Mouse (Mus musculus): Measurements from ENCODE around the gene Zfp710.
A peak's percentile ranks its signal among the peaks of the same experiment; 100 is the strongest.

Zfp710 gene

DNA sequence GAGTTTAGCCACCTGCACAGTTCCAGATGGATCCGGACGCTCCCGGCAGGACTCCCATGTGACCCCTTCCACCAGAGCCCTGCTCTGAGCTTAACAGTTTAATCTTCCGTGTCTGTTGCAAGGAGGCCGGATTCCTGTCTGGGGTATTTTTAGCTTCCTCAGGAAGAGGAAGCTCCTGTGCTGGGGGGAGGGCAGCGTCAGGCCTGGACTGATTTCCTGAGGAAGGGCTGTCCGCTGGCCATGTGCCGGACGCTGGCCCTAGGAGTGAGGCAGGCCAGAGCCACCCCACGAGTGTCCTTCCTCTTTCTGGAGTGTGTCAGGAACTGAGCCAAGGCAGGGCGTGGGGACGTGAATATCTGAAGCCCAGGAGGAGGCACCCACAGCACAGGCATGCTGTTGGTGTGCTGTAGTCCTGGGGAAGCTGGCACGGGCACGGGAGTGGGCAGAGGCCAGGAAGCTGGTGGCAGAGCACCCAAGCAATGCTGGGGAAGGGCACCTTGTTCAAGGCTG lies 54.2 kb downstream of the Zfp710 start:
- peak; percentile 72 for DNase-seq (ENCODE audit: low read depth, low spot score)

DNA sequence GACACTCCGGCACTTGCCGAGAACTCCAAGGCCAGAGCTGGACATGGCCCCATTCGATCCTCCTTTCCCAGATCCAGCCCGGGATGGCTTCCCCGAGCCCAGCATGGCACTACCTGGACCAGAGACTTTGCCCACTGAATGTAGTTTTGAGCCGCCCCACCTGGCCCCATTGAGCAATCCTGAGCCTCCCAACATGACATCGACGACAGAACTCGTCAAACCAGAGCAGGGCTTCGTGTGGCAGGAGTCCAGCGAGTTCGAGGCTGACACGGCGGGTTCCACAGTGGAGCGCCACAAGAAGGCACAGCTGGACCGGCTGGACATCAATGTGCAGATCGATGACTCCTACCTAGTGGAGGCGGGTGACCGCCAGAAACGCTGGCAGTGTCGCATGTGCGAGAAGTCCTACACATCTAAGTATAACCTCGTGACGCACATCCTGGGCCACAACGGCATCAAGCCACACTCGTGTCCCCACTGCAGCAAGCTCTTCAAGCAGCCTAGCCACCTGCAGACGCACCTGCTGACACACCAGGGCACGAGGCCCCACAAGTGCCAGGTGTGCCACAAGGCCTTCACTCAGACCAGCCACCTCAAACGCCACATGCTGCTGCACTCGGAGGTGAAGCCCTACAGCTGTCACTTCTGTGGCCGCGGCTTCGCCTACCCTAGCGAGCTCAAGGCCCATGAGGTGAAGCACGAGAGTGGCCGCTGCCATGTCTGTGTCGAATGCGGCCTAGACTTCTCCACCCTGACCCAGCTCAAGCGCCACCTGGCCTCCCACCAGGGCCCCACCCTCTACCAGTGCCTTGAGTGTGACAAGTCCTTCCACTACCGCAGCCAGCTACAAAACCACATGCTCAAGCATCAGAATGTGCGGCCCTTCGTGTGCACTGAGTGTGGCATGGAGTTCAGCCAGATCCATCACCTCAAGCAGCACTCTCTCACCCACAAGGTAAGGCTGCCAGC lies 57.3 kb downstream of the Zfp710 start:
- DNase-seq (ENCODE audit: low read depth, low spot score): no peak

DNA sequence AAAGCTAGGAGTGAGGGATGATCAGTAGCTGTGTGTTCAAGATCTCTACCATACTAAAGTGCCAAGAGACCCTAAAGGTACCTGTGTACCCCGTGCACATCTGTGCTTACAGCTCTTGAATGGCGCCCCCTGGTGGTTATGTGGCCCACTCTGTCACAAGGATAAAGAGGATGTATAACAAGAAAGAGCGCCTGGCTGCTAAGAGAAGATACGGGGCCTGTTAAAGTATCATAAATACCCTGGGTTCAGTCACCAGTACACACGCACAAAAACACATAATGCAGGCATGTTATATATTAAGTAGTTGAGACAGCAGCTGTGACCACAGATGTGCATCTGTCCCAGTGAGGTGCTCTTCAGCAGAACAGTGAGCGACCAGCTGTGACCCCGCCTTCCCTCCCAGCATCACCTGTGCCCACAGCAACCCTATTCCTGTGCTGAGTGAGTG lies 59.9 kb downstream of the Zfp710 start:
- DNase-seq (ENCODE audit: low read depth, low spot score): peak; percentile 90

DNA sequence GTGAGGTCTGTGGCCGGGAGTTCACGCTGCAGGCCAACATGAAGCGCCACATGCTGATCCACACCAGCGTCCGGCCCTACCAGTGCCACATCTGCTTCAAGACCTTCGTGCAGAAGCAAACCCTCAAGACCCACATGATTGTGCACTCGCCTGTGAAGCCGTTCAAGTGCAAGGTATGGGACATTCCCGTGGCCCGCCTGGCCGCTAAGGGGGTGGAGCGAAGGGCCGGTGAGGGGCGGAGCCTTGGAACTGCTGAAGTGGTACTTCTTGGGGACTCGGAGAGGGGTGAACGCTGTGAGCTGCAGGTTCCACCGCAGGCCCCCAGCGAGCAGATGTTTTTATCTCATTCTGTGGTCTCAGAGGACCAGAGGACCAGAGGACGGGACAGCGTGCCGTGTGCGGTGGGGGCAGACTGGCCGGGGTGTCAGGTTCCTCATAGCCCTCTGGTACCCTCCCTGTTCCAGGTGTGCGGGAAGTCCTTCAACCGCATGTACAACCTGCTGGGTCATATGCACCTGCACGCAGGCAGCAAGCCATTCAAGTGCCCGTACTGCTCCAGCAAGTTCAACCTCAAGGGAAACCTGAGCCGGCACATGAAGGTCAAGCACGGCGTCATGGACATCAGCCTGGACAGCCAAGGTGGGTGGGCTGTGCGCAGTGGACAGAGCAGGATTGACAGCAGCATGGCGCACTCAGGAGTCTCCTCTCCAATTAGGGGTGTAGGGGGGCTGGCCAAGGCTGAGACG lies 61.5 kb downstream of the Zfp710 start:
- peak; percentile 70 for DNase-seq (ENCODE audit: low read depth, low spot score)

DNA sequence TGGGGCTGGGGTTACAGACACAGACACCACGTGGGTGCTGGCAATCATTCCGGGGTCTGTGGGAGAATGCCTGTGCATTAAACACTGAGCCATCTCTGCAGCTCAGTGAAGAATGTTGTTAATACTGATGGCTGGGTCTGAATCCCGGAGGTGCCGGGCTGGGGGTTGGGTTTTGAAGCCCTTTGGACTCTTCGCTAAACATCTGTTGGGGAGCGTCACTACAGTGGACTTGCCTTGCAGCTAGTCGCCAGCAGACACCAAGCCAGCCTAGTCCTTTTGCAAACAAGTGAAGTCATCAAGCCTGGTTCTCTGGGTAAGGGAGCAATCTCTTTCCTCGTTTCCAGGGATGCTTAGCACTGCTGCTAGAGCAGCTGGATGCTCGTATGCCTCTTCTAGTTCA lies 63.6 kb downstream of the Zfp710 start:
- no peak for DNase-seq (ENCODE audit: low read depth, low spot score)

DNA sequence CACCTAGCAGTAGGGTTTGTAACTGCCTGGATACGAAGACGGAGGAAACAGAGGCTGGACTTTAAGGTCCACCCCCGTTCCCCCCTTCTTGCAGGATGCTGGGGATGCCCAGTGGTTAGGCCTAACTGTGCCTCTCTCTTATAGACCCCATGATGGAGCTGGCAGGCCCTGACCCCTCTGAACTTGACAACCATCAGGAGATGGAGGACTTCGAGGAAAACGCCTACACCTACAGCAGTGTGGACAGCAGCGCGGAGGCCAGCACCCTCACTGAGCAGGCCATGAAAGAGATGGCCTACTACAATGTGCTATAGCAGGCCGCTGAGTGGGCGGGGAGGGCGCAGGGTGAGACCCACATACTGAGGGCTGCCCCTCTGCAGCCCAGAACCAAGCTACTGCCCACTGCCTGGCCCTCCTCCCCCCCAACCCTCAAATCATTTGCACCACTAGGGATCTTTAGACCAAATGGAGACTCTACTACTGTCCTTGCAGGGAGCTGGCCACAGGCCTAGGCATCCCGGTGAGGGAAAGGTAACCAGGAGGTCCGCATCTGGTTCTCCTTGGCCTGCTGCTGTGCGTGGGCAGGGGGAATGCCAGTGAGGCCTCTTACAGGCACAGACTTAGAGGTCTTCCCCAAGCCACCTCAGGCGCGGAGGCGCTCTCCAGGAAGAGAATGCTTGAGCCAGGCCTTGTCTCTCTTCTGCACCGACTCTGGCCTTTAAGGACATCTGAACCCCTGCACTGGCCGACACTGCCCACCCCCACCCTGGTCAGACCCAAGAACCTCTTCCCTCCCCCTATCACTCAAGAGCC lies 65.8 kb downstream of the Zfp710 start:
- DNase-seq (ENCODE audit: low read depth, low spot score): no peak

DNA sequence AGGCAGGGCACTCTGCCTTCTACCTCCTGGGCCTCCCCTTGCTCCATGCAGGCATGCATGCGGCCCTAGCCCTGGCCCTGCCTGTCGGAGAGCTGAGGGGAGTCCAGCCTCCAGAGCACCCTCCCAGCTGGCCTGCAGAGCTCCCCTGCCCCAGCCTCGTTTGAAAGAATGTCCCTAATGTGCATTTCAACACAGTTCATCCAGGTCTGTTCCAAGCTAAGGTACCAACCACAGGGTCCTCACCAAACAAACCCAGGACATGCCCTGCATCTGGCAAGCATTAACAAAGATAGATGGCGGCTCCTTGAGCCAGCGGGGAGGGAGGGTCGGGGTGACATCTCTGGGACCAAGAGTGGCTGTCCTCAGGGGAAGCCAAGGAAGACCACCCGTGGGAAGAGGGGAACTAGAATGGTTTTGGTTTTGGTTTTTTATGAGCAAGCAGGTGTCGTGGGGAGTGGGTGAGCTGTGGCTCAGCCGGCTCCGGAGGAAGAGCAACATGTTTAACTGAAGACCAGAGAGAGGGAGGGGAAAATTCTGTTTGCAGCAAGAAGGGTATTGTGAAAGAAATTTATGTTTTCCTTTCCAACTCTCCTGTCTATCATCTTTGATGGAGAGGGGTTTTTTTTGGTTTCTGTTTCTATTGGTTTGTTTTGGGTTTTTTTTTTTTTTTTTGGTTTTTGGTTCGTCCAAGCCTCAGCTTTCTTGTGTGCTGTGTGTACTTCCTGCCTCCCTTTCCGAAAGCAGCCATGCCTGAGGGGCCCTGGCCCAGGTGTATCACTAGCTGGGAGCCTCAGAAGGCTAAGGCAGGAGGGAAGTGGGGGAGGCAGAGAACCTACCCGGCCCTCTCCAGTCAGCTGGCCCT lies 66.6 kb downstream of the Zfp710 start:
- no peak for DNase-seq (ENCODE audit: low read depth, low spot score)

DNA sequence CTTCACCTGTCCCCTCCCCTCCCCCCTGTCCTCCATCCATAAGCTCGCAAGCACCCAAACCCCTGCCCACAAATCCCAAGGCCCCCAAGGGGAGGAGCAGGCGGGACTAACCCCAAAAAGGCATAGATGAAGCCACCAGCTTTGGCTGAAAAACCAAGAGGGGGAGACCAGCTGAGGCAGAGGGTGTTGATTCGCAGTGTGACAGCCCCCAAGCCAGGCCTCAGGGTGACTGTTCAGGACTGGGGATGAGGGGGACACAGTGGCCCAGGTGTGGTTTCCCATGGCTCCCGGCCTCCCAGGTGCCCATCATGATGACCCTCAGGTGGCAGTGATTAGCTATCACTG lies 67.2 kb downstream of the Zfp710 start:
- DNase-seq (ENCODE audit: low read depth, low spot score): no peak

DNA sequence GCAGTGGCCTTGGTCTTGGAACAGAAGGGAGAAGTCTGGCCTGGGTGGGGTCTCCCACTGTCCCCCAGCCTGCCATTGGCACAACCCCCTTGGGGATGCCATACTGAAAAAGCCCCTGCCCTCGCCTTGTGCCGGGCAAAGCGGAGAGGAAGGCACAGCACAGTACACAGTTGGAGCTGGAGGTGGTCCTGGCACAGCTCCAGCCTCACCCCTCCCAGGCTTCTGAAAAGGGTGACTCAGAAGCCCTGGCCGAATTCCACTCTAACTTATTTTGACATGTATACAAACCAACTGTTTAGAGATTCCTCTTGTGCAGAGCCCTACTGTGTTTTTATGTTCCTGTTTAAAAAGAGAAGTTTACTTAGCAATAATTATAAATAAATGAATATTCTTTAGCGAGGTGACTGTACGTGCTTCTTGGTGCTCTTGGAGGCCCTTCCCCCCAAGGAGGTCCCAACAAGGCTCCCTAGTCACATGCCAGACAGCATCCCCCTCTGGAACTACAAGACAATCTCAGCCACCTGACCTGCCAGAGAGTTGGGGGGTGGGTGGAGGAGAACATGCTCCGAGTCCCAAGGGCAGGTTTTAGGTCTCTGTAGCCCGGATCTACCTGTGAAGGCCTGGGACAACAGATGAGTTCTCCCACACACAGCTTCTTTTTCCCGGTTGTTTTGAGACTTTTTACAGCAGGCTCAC lies 67.9 kb downstream of the Zfp710 start:
- no peak for DNase-seq (ENCODE audit: low read depth, low spot score)

DNA sequence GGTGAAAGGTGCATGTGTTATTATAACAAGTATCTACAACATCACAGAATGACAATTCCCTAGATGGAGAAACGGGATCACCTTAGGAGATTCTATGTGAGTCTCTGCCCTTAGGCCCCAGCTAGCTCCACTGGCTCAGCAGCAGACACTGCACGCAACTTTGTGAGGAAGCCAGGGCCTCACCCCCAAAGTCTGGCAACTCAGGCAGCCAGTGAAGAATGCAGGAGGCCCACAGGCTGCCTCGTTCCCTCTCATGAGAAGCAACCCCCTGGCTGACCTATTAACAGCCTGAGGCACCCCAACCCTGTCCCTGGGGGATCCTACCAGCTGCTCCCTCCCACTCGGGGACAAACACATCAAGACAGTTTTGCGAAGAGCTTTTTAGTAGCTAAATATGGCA lies 69.9 kb downstream of the Zfp710 start:
- DNase-seq (ENCODE audit: low read depth, low spot score): no peak

DNA sequence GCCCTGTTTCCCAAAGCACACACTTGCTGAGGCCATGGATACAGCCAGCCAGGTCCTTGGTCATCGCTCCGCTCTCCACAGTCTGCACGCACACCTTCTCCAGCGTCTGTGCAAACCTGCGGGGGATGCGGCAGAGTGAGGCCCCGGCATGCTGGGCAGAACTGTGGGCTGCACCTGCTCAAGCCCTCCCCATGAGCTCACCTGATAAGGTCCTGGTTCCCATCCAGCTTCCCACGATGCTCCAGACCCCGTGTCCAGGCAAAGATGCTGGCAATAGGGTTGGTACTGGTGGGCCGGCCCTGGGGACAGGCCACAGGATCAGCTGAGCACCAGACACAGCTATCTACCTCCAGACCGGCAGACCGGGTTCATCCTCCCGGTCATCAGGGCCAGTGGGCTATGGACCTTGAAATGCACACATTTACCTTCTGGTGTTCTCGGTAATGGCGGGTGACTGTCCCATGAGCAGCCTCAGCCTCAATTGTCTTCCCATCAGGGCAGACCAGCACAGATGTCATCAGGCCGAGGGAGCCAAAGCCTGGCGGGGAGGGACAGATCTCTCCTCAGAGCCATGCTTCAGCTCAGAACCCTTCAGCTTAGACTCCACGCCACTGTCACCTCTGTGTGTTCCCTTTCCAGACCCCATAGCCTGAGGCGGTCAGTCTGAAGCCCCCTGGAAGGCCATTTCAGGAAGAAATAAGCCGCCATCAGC lies 71.1 kb downstream of the Zfp710 start:
- DNase-seq (ENCODE audit: low read depth, low spot score): no peak

DNA sequence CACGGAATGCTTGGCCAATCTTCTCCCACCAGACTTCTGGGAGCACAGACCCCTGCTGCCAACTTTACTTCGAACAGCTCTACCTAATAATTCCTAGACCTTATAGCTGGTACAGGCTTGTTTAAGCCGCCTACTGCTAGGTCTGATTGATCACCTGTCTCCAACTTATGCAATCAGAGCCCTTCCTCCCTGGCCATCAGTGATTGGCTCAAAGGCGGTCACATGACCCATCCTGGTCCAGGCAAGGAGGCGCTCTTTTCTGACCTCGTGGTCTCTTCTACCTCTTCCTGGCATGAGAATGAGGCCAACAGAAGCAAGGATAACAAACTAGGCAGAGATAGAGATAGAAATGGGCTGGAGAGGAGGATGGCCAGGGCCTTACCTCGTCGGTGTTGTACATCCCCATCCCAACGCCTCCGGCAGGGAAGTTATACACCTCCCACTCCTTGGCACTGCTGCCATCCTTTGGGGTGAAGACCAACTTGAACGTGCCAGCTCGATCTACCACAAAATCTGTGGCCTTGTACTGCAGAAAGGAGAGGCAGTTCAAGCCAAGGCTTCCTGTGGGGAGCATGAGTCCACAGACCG lies 73.9 kb downstream of the Zfp710 start:
- peak; percentile 83 for DNase-seq (ENCODE audit: low read depth, low spot score)

DNA sequence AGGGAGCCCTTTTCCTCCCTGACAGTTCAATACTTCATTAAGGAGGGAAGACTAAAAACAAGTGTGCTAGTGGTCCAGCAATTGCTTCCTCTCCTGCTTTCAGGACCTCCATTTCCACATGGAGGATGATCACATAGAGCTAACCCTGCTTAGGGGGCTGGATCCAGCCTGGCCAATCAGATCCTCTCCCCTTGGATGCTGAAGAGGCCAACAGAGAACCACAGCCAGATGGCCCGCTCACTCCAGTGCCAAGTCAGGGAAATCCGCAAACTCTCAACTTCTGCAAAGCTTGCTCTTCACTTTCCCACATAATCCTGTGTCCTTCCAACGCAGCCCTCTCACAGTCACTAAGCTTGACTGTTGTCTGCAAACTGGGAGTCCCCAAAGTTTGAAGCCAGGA lies 78.7 kb downstream of the Zfp710 start:
- no peak for DNase-seq (ENCODE audit: low read depth, low spot score)

DNA sequence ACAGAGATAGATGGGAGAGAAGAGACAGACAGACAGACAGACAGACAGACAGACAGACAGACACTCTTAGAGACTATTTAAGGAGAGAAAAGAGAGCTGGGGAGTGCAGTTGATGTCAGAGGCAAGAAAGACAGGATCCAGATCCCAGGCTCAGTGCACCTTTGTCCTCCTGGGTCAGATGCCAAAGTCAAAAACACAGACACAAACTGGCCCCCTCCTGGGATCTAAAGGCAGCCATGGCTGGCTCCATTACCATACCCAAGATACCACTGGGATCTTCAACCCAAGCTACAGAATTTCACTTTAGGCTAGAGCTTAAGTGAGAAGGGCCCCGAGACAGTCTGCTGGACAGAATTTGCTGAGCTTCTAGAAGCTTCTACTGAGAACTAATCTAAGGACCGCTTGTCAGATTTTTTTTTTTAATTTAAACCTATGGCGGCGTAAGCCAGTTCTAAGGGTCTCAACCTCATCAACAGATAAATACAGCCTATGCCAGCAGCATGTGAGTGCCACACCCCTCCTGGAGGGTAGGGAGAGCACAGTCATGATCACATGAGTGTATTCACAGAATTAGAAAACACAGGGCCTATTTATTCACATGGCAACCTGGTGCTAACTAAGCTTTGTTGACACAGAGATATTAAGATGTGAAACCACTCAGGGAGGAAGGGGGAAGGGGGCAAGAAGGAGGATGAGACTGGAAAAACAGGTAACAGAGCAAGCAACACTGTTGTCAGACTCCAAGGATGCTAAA lies 81.2 kb downstream of the Zfp710 start:
- DNase-seq (ENCODE audit: low read depth, low spot score): peak; percentile 50

DNA sequence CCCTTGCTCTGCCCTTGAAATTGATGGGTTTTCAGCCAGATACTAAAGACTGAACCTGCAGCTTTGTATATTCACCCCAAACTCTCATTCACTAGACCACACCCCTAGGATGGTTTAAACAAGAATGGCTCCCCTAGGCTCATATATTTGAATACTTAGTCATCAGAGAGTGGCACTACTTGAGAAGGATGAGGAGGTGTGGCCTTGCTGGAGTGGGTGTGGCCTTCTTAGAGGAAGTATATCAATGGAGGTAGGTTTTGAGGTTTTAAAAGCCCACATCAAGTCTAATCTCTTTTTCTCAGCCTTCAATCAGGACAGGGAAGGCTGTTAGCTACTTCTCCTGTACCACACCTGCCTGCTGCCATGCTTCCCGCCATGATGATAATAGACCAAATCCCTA lies 81.8 kb downstream of the Zfp710 start:
- peak; percentile 61 for DNase-seq (ENCODE audit: low read depth, low spot score)

DNA sequence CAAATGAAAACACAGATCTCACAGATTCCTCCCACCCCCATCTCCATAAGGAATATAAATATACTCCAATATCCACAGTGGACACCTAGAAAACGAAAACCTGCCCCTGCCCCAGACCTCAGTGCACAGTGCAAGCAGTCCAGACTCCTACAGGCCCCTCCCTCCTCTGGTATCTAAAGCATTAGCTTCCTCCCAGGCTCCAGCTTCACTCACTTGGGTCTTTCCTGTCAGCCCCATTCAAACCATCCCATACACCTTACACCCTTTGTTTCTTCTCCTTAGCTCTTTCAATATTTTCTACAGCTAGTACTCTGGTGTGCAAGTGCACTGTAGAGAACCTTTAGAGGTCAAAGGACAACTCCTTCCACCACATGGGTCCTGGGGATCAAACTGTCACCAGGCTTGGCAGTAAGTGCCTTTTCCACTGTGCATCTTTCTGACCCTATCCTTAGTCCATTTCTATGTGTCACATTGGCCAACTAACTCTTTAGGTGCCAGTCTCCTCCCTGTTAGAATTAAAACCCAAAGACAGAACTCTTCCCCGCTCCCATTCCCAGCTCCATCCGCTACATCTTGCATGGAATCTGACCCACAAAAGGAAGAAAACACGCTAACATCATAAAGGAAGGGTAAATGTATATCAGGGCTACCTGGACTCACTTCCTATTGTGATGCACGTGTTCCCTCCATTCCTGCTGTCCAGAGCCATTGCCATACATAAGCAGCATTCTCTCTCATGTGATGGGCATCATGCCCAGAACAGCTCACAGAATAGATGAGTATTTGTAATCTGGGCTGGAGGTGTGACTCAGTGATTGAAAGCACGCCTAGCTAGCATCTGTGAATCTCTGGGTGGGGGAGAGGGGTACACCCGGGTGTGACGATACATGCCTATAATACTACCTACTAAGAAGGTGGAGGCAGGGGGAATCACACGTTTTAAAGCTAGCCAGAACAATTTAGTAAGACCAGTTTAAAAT lies 86.7 kb downstream of the Zfp710 start:
- DNase-seq (ENCODE audit: low read depth, low spot score): peak; percentile 68

DNA sequence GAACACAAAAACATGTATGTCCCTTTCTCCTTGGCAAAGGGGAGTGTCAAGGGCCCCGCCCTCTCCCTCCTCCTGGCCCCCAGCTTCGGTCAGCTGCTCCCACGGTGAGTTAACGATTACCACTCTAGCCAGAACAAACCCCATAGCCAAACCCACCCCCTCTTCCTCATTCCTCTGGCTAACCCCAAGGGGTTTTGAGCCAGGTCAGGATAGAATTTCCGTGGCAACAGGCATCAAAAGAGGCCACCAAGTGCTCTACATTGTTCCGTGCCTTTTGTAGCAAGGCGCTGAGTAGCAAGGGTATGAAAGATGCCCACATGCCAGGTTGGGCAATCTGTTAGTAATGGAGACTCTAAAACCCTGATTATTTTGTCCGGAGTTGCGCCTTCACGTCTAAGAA lies 89.4 kb downstream of the Zfp710 start:
- DNase-seq (ENCODE audit: low read depth, low spot score): peak; percentile 53
